Mouse (Mus musculus): ENCODE measurements around the gene Plgrkt. TPM values are rescaled to one million over a fixed set of nuclear protein-coding genes. Genes with fewer than 3 reads are reported as not detected.

Gene Plgrkt
- total RNA-seq, 2 experiments from 2014 or later: 28.1 to 31.8 TPM

Other genes with a start within 250 kb of the Plgrkt start
- 10 to 100 TPM; 27.0 to 28.5 TPM for gene Jak2, start 115.6 kb downstream of the Plgrkt start, total RNA-seq (2021)
- under 1 TPM in 1 of 2 experiments, not detected in 1; 0.51 TPM for gene Insl6, start 42.0 kb downstream of the Plgrkt start, total RNA-seq (2021)
- gene Rln1, start 32.7 kb downstream of the Plgrkt start, total RNA-seq (2021): 1 to 10 TPM; 2.1 to 2.8 TPM
- gene Cd274, start 65 bp upstream of the Plgrkt start, total RNA-seq (2021): 1 to 10 TPM in 1 of 2 experiments, under 1 TPM in 1; 0.93 to 1.0 TPM
- not detected for gene Pdcd1lg2, start 43.5 kb upstream of the Plgrkt start, total RNA-seq (2021)
- 10 to 100 TPM; 45.4 to 46.1 TPM for gene Ric1, start 154.9 kb upstream of the Plgrkt start, total RNA-seq (2021)